Mouse (Mus musculus) small intestine, adult 2 months (tissue): ENCODE measurements around the gene Kdm4a.

Experiments used
- CTCF ChIP-seq: fragments of 200-500 bp; IDR thresholded peaks from 2 replicates; pipeline ENCODE4 v1.5.1; 2012; ENCODE audit warnings: low read depth, mild to moderate bottlenecking, control low read depth, inconsistent platforms, low read length, moderate library complexity, mixed read lengths; ENCODE audit not compliant: insufficient replicate concordance, insufficient read length; ENCODE audit errors: extremely low read depth
- POLR2A ChIP-seq: fragments of 200-500 bp; IDR thresholded peaks from 2 replicates; pipeline ENCODE4 v1.6.1; 2012; ENCODE audit warnings: low read depth, mild to moderate bottlenecking, control low read depth, inconsistent platforms, low read length, moderate library complexity

DNA sequence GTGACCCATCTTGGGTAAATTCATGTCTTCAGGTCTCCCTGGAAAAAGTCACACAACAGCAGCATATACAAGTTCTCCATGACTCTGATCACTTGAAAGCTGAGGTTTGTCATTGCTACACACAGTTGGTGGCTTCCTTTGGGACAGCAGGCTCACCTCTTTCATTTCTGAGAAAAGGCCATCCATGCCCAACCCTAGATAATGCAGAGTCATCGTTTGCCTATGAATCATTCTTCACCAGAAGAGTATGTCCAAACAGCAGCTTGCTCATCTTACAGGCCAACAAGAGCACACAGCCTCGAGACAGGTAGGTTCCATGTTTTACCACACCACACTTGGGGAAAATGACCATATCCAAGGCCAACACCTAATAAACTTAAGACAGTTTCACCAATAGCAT is 91.1 kb downstream of the Kdm4a start:
- TF ChIP-seq CTCF (no peak), POLR2A (no peak)
